Mouse (Mus musculus) kidney, embryonic 16.5 days (tissue): ENCODE measurements at regions not wholly inside any gene's neighbourhood (a gene's known extent, or its start where the extent isn't known, plus 50 kb on each side); places are given as distances from the start of the nearest gene placed in this dataset.

Source experiments
- ATAC-seq: fragments of 200-750 bp; cut with Nextera tagmentation; 2 replicates; pipeline ENCODE4 v1.8.0; 2017; ENCODE audit warnings: moderate TSS enrichment; ENCODE audit not compliant: low FRiP score, low TSS enrichment
- H3K27ac ChIP-seq: fragments of 300-500 bp; sonication (generic); 2 replicates; pipeline ENCODE4 v1.5.1; 2014; ENCODE audit warnings: low read length
- H3K27me3 ChIP-seq: fragments of 300-500 bp; sonication (generic); 2 replicates; pipeline ENCODE4 v1.6.1; 2014; ENCODE audit warnings: low read length, control low read depth, mixed read lengths; ENCODE audit not compliant: insufficient read depth
- H3K36me3 ChIP-seq: fragments of 300-500 bp; sonication (generic); 2 replicates; pipeline ENCODE4 v1.6.1; 2014; ENCODE audit warnings: low read length, control low read depth, mixed read lengths; ENCODE audit not compliant: insufficient read depth
- H3K4me1 ChIP-seq: fragments of 300-500 bp; sonication (generic); 2 replicates; pipeline ENCODE4 v1.6.1; 2014; ENCODE audit warnings: low read length, control low read depth, mixed read lengths; ENCODE audit not compliant: insufficient read depth
- H3K4me2 ChIP-seq: fragments of 300-500 bp; sonication (generic); replicated peaks from 2 replicates; pipeline ENCODE4 v1.6.1; 2014; ENCODE audit warnings: low read depth, low read length
- H3K4me3 ChIP-seq: fragments of 300-500 bp; sonication (generic); 2 replicates; pipeline ENCODE4 v1.5.1; 2014; ENCODE audit warnings: mild to moderate bottlenecking, low read length
- H3K9ac ChIP-seq: fragments of 300-500 bp; sonication (generic); replicated peaks from 2 replicates; pipeline ENCODE4 v1.6.1; 2014; ENCODE audit warnings: low read length
- H3K9me3 ChIP-seq: fragments of 300-500 bp; sonication (generic); 2 replicates; pipeline ENCODE4 v1.6.1; 2016; ENCODE audit warnings: low read length, control low read depth
- WGBS: fragments of 180-500 bp; shearing (Covaris S2); extraction: QIAGEN DNeasy Blood & Tissue Kit; methylation state at CpG from one replicate; pipeline ENCODE4 v1.1.7; 2014; 5-methylcytosine and 5-hydroxymethylcytosine counted together

DNA sequence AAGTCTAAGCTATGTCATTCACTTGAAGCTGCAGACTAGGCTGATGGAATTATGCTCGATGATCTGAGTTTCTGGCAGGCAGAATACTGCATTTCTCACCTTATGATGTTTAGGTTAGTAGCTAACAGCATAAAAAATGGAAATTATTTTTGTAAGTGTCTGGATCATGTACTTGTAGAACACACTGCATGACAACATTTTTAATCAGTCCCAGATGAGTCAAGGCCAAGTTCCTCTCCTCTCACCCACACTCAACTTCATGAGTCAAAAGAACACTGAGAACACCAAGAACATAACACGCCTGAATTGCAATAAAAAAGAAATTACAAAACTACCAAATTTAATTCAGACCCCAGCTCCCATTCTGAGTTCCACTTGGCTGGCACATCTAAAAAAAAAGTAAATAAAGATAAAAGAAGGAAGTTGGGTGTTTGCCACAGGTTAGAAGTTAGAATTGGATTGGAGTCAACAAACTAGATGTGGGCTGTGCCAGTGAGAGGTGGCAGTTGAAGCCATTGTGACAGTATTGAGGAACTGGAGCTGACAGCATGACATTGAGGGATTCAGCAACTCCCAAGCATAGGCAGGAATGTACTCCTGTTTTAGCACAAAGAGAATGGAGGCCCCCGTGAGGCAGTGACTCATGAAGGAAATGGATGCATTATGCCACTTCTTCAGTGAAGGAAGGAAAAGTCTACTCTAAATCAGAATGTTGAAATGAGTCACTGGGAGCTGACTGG is 222.8 kb upstream of the 4931408C20Rik start:
- no peak for ATAC-seq
- WGBS: 83% methylated on average over 3 of the region's 3 CpGs
- H3K36me3 ChIP-seq: no peaks in the 10 kb centered on the region

DNA sequence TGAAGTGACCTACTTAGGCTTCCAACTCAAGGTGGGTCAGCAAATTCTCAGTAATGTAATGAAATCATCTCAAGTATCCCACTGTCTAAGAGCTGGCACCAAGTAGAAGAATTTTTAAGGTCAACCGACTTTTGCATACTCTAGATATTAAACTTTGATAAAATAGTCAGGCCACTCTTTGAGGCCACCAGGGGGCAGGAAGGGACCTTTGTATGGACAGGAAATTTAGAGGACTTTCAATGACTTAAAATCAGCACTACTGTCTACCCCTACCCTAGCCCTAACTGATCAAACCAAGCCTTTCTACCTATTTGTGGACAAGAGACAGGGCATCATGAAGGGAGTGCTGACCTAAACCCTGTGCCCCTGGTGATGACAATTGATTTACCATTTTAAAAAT is 215.0 kb upstream of the 4931408C20Rik start:
- H3K27ac ChIP-seq: no peak overlapping the region
- WGBS: 91% methylated on average over 1 of the region's 1 CpGs

More for the DNA sequence above, 222.8 kb upstream of the 4931408C20Rik start:
- H3K27me3 ChIP-seq: no peaks in the 10 kb centered on the region
- no peaks in the 10 kb centered on the region; the same call in 1 of the 2 replicates for H3K9me3 ChIP-seq
- H3K9ac ChIP-seq: no peak overlapping the region
- no peaks in the 10 kb centered on the region for H3K4me1 ChIP-seq
- no peak overlapping the region for H3K27ac ChIP-seq
- no peak overlapping the region for H3K4me3 ChIP-seq
- H3K4me2 ChIP-seq: no peak overlapping the region

DNA sequence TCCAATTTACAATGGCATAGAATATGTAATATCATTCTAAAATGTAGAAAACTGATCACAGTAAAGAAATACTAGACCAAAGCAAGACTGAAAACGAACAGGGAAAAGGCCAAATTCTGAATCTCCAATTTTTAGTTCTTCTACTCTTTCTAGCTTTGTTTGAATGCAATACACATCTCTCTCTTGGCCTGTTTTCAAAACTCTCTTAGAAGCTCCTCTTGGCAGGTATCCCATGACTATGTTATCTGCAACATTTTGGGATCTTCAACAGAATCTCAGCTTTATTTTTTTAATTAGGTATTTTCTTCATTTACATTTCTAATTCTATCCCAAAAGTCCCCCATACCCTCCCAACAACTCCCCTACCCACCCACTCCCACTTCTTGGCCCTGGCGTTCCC is 170.2 kb upstream of the 4931408C20Rik start:
- H3K4me2 ChIP-seq: no peak overlapping the region
- H3K27me3 ChIP-seq: no peaks in the 10 kb centered on the region
- 74% methylated on average over 2 of the region's 2 CpGs for WGBS
- no peaks in the 10 kb centered on the region for H3K4me1 ChIP-seq
- no peaks in the 10 kb centered on the region for H3K9me3 ChIP-seq
- ATAC-seq: no peak
- H3K9ac ChIP-seq: no peak overlapping the region
- no peaks in the 10 kb centered on the region for H3K36me3 ChIP-seq
- H3K27ac ChIP-seq: no peak overlapping the region
- no peak overlapping the region for H3K4me3 ChIP-seq

More for the DNA sequence above, 215.0 kb upstream of the 4931408C20Rik start:
- H3K36me3 ChIP-seq: no peaks in the 10 kb centered on the region
- no peak overlapping the region for H3K9ac ChIP-seq
- no peak overlapping the region for H3K4me2 ChIP-seq
- H3K9me3 ChIP-seq: no peaks in the 10 kb centered on the region; the same call in 1 of the 2 replicates
- H3K4me3 ChIP-seq: no peak overlapping the region
- H3K27me3 ChIP-seq: no peaks in the 10 kb centered on the region
- no peaks in the 10 kb centered on the region for H3K4me1 ChIP-seq
- no peak for ATAC-seq

DNA sequence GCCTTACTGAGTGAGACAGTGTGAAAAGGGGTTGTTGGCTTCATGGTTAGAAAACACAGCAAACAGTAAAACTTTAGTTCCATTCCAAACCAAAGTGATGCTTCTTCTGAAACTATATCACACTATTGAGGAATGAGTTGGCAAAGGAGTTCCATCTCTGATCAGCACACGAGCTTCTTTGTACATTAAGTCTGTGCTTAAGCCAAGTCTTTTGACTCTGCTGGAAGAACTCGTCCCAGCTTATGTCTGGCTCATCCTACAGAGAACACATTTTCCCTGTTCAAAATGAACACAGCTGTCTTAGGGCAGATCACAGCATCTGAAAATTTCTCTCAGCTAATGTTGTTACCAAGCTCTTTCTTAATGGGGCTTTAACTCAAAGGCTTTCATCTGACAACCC is 166.5 kb upstream of the 4931408C20Rik start:
- no peak overlapping the region for H3K27ac ChIP-seq
- H3K4me2 ChIP-seq: no peak overlapping the region
- no peaks in the 10 kb centered on the region for H3K9me3 ChIP-seq
- no peak for ATAC-seq
- no peak overlapping the region for H3K4me3 ChIP-seq
- no peak overlapping the region for H3K9ac ChIP-seq
- H3K27me3 ChIP-seq: no peaks in the 10 kb centered on the region
- 81% methylated on average over 2 of the region's 2 CpGs for WGBS
- no peaks in the 10 kb centered on the region for H3K36me3 ChIP-seq
- no peaks in the 10 kb centered on the region for H3K4me1 ChIP-seq

DNA sequence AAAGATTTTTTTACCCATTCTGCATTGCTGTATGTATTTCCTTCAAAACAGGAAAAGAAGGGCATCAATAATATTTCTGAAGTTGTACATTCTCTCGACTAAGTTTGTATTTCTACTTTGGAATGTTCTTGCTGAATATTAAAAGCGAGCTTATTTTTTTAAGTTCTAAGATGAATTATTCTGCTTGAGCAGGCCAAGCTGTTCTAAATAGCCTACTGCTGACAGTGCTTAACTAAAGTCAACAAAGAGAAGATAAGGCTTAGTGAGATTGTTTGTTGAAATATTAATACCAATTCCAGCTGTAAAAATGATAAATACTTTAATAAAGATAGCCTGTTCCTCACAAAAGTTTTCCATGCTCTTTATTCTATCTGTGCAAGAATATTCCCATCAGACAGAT is 122.0 kb upstream of the 4931408C20Rik start:
- ATAC-seq: peak; percentile 61; the same call in 1 of the 2 replicates
- no peaks in the 10 kb centered on the region for H3K27me3 ChIP-seq
- H3K36me3 ChIP-seq: no peaks in the 10 kb centered on the region
- no peak overlapping the region for H3K27ac ChIP-seq
- 58% methylated on average over 2 of the region's 2 CpGs for WGBS
- H3K9me3 ChIP-seq: no peaks in the 10 kb centered on the region
- no peak overlapping the region for H3K4me3 ChIP-seq
- no peaks in the 10 kb centered on the region for H3K4me1 ChIP-seq
- H3K4me2 ChIP-seq: no peak overlapping the region
- H3K9ac ChIP-seq: no peak overlapping the region

DNA sequence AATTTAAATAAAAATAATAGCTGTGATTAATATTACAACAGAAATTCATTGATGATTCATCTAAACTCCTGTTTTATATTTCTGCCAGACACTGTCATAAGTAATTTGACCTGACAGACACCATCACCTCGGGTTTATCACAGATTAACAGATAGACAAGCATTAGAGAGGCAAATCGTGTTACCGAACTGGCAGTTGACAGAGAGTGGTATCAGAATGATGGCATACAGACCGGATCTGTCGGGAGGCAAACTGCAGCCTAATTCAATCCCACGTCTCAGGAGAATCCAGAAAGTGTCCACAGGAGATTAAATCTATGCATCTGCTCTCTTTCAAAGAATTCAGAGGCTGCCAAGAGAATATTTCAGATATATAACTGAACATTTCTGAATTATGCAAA is 77.8 kb upstream of the 4931408C20Rik start:
- Histone ChIP-seq H3K27me3 (no peaks in the 10 kb centered on the region), H3K4me1 (no peaks in the 10 kb centered on the region), H3K36me3 (no peaks in the 10 kb centered on the region), H3K9me3 (no peaks in the 10 kb centered on the region), H3K9ac (no peak overlapping the region), H3K4me2 (no peak overlapping the region), H3K4me3 (no peak overlapping the region), H3K27ac (no peak overlapping the region)
- 75% methylated on average over 6 of the region's 6 CpGs for WGBS
- no peak for ATAC-seq
